Mouse (Mus musculus) heart, postnatal 10 days (tissue): ENCODE results near the gene Mycbp2. TPM values are rescaled to one million over a fixed set of nuclear protein-coding genes. Genes with fewer than 3 reads are reported as not detected.
A peak's percentile ranks its signal among the peaks of the same experiment; 100 is the strongest.

Source experiments
- DNase-seq, 2 experiments: peaks; one replicate each; pipeline ENCODE4 v3.0.0; 2021
- intact Hi-C: fragments of 180-260 bp; cut with DNase I; formaldehyde crosslinking; loops from one replicate; pipeline ENCODE4 v1.15.1; 2025
- total RNA-seq, 2 experiments: library from RNA; stranded (reverse); gene quantifications; 2 replicates each; pipeline ENCODE4 v1.2.3; 2021

Mycbp2 gene
- total RNA-seq, 2 experiments from 2014 or later: 32.6 to 35.3 TPM

GRCm38 (mm10) chr14:103109971-103110370 is 236.6 kb downstream of the Mycbp2 start:
- intact Hi-C loops: no loop called here

GRCm38 (mm10) chr14:103106301-103106700 is 240.3 kb downstream of the Mycbp2 start:
- DNase-seq: no peak
- intact Hi-C loops: no loop called here

More at GRCm38 (mm10) chr14:103109971-103110370, 236.6 kb downstream of the Mycbp2 start:
- no peak for DNase-seq

GRCm38 (mm10) chr14:103102731-103103335 is 243.8 kb downstream of the Mycbp2 start:
- intact Hi-C loops: no loop called here
- no peak for DNase-seq

GRCm38 (mm10) chr14:103102246-103102645 is 244.4 kb downstream of the Mycbp2 start:
- no peak for DNase-seq
- intact Hi-C loops: no loop called here

DNA sequence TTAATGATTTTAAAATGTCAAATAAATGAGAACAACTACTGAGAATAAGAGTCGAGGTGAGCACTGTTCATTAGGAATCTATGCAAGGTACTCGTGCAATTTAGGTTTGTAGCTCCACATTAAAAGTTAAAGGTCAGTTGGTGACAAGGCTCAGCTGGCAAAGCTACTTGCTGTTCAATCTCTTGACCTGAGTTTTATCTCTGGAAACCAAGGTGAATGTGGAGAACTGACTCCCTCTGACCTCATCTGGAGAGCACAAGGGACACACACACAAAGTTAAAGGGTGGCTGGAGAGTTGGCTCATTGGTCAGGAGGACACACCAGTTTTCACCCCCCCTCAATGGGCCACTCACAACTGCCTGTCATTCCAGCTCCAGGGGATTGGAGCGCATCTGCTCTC is 245.4 kb downstream of the Mycbp2 start:
- no peak for DNase-seq
- intact Hi-C loops: no loop called here

GRCm38 (mm10) chr14:103100296-103100695 is 246.3 kb downstream of the Mycbp2 start:
- intact Hi-C loops: no loop called here
- DNase-seq: no peak

GRCm38 (mm10) chr14:103099238-103099933 is 247.2 kb downstream of the Mycbp2 start, which contains the start of gene Fbxl3:
Fbxl3 (minus strand) TSS chr14:103099566.
- intact Hi-C loops: loop anchor here (1.0 to 5.0 kb wide), 2 partner anchors 29 to 248 kb away; partner anchors contain the start of genes Cln5 and Mycbp2
- peak; percentile 95 for DNase-seq

- intact Hi-C loops: loop anchor here (1.0 to 5.0 kb wide), 2 partner anchors 28 to 249 kb away; partner anchors contain the start of genes Cln5 and Mycbp2
Measured at GRCm38 (mm10) chr14:103098587-103099235, 247.9 kb downstream of the Mycbp2 start.

DNA sequence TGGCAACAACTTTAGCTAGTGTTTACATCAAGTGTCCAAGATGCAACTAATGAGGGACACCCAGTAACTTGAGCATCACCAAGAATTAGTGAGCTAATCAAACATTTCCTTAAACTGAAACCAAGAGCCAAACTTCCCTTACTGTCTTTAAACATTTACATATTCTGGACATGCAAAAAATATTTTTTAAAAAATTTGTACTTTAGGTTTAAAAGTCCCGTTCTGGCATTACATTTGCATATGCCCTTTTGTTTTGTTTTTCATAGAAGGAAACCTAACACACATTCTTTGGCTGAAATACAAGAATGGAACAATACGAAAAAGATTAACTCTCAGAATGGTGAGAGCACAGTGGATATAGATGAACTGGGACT is 248.4 kb downstream of the Mycbp2 start:
- intact Hi-C loops: loop anchor here (5.0 kb wide), 1 partner anchor 249 kb away; the partner anchor contains the start of gene Mycbp2
- no peak for DNase-seq

More at GRCm38 (mm10) chr14:103098587-103099235, 247.9 kb downstream of the Mycbp2 start:
- DNase-seq: peak; percentile 89 to 90

- peak in 1 of 2 experiments; percentile 19 for DNase-seq
- intact Hi-C loops: loop anchor here (5.0 kb wide), 1 partner anchor 251 kb away; the partner anchor contains the start of gene Mycbp2
Measured at GRCm38 (mm10) chr14:103096621-103097020, 250.0 kb downstream of the Mycbp2 start.

GRCm38 (mm10) chr14:103095826-103096225 is 250.8 kb downstream of the Mycbp2 start:
- no peak for DNase-seq
- intact Hi-C loops: loop anchor here (5.0 kb wide), 1 partner anchor 251 kb away; the partner anchor contains the start of gene Mycbp2

GRCm38 (mm10) chr14:103095036-103095435 is 251.6 kb downstream of the Mycbp2 start:
- intact Hi-C loops: loop anchor here (5.0 kb wide), 1 partner anchor 252 kb away; the partner anchor contains the start of gene Mycbp2
- DNase-seq: no peak

- intact Hi-C loops: no loop called here
- DNase-seq: no peak
Measured at GRCm38 (mm10) chr14:103093670-103094069, 252.9 kb downstream of the Mycbp2 start.

DNA sequence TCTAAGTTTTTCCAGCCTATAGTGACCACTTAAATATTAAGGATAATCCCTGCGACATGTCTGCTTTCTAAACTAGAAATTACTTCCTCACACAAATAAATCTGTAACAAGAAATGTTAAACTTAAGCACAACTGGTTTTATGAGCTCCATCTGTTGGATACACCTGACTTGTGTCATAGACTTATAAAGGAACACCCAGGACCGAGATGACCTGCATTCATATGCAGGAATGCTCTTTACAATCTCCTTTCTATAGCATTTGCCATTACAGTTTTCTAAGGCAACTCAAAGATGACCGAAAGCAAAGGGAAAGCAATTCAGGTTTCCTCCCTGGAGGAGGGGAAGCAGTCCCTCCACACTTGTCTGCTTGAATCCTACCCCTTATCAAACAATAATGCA is 253.4 kb downstream of the Mycbp2 start:
- no peak for DNase-seq
- intact Hi-C loops: no loop called here

- intact Hi-C loops: no loop called here
- peak; percentile 74 to 77 for DNase-seq
Measured at GRCm38 (mm10) chr14:103088624-103089023, 258.0 kb downstream of the Mycbp2 start.

DNA sequence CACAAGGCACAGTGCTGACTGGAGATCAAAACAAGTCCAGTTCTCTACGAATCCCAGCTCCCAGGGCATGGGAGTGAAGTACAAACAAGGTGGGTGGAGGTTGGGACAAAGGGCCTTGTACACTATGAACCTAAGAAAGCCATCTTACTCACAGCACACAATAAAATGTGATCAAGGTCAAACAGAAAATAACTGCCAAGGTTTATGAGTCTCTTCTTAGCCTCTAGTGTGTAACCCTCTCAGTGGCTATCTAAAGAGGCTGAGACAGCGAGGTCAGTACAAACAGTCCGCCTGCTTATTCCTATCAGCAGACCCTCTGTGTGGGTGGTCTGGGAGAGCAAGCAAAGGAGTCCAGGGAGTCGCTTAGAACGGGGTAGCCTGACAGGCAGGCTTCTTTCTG is 258.8 kb downstream of the Mycbp2 start:
- no peak for DNase-seq
- intact Hi-C loops: no loop called here

DNA sequence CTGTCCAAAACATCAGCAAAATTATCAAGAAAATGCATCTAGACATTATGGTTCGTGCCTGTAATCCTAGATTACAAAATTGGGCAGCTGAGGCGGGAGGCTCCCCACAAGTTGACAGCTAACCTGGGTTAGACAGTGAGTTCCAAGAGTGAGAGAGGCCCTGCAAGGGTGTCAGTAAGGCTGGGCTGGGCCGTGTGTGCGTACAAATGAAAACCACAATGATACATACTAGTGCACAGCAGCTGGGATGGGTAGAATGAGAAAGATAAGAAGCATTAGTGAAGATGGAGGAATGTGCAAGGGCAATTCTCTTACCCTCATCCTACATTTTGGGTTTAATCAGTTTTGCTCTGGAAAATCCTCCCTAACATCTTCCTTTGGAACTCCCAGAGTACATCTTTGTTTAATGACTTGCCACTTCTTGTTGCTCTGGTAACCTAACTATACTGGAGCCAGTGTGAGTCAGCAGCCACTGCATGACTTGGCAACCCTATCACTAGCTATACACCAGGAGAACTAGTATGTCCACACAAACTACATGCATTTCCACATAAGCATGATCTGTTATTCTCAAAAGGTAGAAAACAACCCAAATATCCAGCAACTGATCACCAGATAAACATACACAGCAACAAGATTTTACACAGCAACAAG is 259.8 kb downstream of the Mycbp2 start:
- intact Hi-C loops: no loop called here
- DNase-seq: no peak

DNA sequence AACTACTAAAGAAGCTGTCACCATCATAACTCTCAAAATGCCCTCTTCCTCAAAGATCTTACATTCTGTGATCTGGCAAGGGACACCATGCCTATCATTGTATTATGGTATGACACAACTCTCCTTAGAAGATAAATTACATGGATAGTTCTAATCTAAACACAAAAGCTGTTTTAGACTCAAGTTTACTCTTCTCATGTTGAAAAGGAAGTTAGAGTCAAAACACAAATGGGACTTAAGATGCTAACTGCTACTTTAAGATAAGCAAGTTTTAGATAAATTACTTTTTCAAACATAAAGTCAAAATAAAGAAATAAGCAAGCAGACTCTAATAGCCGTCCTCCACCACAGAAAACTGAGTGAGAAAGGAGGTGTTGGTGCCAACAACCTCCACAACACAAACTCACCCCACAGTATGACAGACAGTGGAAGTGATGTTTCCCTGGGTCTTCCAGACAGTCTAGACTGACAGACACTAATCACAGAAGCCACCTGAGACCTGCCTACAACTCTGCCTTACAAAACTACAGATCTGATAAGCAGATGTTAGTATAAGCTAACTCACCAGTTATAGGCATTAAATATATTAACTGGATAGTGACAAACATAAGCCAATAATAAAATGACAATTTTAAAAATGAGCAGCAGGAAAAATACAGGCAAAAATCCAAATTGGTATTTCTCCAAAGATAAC is 260.6 kb downstream of the Mycbp2 start:
- intact Hi-C loops: no loop called here
- no peak for DNase-seq

- no peak for DNase-seq
- intact Hi-C loops: loop anchor here (5.0 kb wide), 1 partner anchor 123 kb away; no protein-coding TSS in a partner anchor
Measured at GRCm38 (mm10) chr14:103079209-103079977, 267.2 kb downstream of the Mycbp2 start.
